Mouse (Mus musculus) kidney, adult 2 months (tissue): ENCODE measurements at regions not wholly inside any gene's neighbourhood (a gene's known extent, or its start where the extent isn't known, plus 50 kb on each side); places are given as distances from the start of the nearest gene placed in this dataset.

Experiments
- CTCF ChIP-seq: fragments of 200-500 bp; conservative IDR thresholded peaks from 2 replicates; pipeline ENCODE4 v1.5.1; 2011; ENCODE audit warnings: low read depth, mild to moderate bottlenecking, control low read depth, low read length, moderate library complexity, mixed read lengths; ENCODE audit not compliant: insufficient read depth, insufficient read length
- POLR2A ChIP-seq: fragments of 200-500 bp; IDR thresholded peaks from one replicate; pipeline ENCODE4 v1.6.1; 2011; ENCODE audit warnings: low read depth, low read length, control low read depth

- TF ChIP-seq POLR2A = no peak
- no peak for TF ChIP-seq CTCF
Observed at GRCm38 (mm10) chr14:99590854-99591470, 292.5 kb downstream of the Klf5 start.
